Comparison of ENCODE assay signal across 33 mouse cellular contexts in genomic region chr15:89100823-89101222, GRCm38 (mm10). TPM values are rescaled to one million over a fixed set of nuclear protein-coding genes. Genes with fewer than 3 reads are reported as not detected.
DNase-seq lines count a peak whose midpoint lies in the region; ATAC-seq and TF ChIP-seq lines count a peak whose summit lies in the region.
"Had no signal": no experiment of that assay in that cellular context is flagged by ENCODE, and none has a peak within 500 bp of the region (broad histone marks: within the 10 kb centered on the region; RNA-seq: fewer than 3 reads in every experiment).

No protein-coding gene starts in this region.

- H3K27me3 ChIP-seq in cerebellum, adult 2 months (ENCODE audit: control insufficient read depth, insufficient read depth, low read length): no peaks in the 10 kb centered on the region
- H3K27me3 ChIP-seq in kidney, adult 2 months (replicated peaks; ENCODE audit: control insufficient read depth, insufficient read depth, low read length): no peaks in the 10 kb centered on the region
- H3K27me3 ChIP-seq in kidney, embryonic 15.5 days: no peaks in the 10 kb centered on the region
- no peaks in the 10 kb centered on the region for H3K27me3 ChIP-seq in midbrain, embryonic 10.5 days (ENCODE audit: low read depth, poor library complexity, severe bottlenecking)
- no peaks in the 10 kb centered on the region for H3K27me3 ChIP-seq in midbrain, embryonic 13.5 days
- H3K27me3 ChIP-seq: embryonic facial prominence, embryonic 13.5 days; heart, embryonic 12.5 days; hindbrain, embryonic 15.5 days; neural tube, embryonic 13.5 days had no signal

- TF ChIP-seq CTCF in cerebellum, adult 2 months (IDR thresholded peaks at IDR 0.05; ENCODE audit: borderline replicate concordance, insufficient read depth, low read depth, low read length): no peak
- 0 out of 2 replicates have a peak, but pooled peaks have one; percentile 7 for TF ChIP-seq CTCF in kidney, adult 2 months (conservative IDR thresholded peaks at IDR 0.05; ENCODE audit: insufficient read depth, insufficient read length, low read depth, low read length)

- H3K4me3 ChIP-seq in cerebellum, adult 2 months (replicated peaks; ENCODE audit: insufficient read depth, low read depth, low read length): no peak overlapping the region
- no peak overlapping the region for H3K4me3 ChIP-seq in kidney, adult 2 months (ENCODE audit: insufficient read depth, low read depth, low read length)
- no peak overlapping the region for H3K4me3 ChIP-seq in kidney, embryonic 15.5 days (replicated peaks)
- peak overlapping the region; percentile 9; the same call in 1 of the 2 replicates for H3K4me3 ChIP-seq in midbrain, embryonic 10.5 days
- H3K4me3 ChIP-seq in midbrain, embryonic 13.5 days (replicated peaks): no peak overlapping the region
- H3K4me3 ChIP-seq: embryonic facial prominence, embryonic 13.5 days; erythroblast, embryonic 14.5 days; heart, embryonic 12.5 days; hindbrain, embryonic 15.5 days; layer of hippocampus, adult 2 months; neural tube, embryonic 13.5 days had no signal

- ATAC-seq in kidney, embryonic 15.5 days (replicated peaks; ENCODE audit: low FRiP score): no peak
- ATAC-seq in midbrain, embryonic 13.5 days: no peak
- ATAC-seq: forebrain, postnatal 0 days; inflammation-experienced regulatory T-cells, adult 6 months had no signal

- no peak for TF ChIP-seq POLR2A in cerebellum, adult 2 months (IDR thresholded peaks at IDR 0.05; ENCODE audit: borderline replicate concordance, insufficient read depth, low read length)
- no peak for TF ChIP-seq POLR2A in kidney, adult 2 months (IDR thresholded peaks at IDR 0.05; ENCODE audit: low read depth, low read length)

- peak overlapping the region; percentile 91 for H3K27ac ChIP-seq in cerebellum, adult 2 months (ENCODE audit: insufficient read depth, low read length)
- H3K27ac ChIP-seq in kidney, adult 2 months (ENCODE audit: insufficient read depth, low read depth, low read length): no peak overlapping the region
- H3K27ac ChIP-seq in kidney, embryonic 15.5 days: no peak overlapping the region
- H3K27ac ChIP-seq in midbrain, embryonic 10.5 days (replicated peaks): no peak overlapping the region
- H3K27ac ChIP-seq in midbrain, embryonic 13.5 days: no peak overlapping the region
- H3K27ac ChIP-seq: embryonic facial prominence, embryonic 13.5 days; hindbrain, embryonic 15.5 days; layer of hippocampus, adult 2 months; neural tube, embryonic 13.5 days; stomach, postnatal 0 days had no signal

- H3K4me2 ChIP-seq in kidney, embryonic 15.5 days: no peak overlapping the region
- no peak overlapping the region for H3K4me2 ChIP-seq in midbrain, embryonic 13.5 days (replicated peaks)
- H3K4me2 ChIP-seq: embryonic facial prominence, embryonic 13.5 days; heart, embryonic 12.5 days; hindbrain, embryonic 15.5 days; midbrain, embryonic 11.5 days; neural tube, embryonic 13.5 days had no signal

- no peaks in the 10 kb centered on the region for H3K9me3 ChIP-seq in kidney, embryonic 15.5 days (replicated peaks)
- H3K9me3 ChIP-seq in midbrain, embryonic 10.5 days (replicated peaks): no peaks in the 10 kb centered on the region
- H3K9me3 ChIP-seq in midbrain, embryonic 13.5 days: no peaks in the 10 kb centered on the region
- H3K9me3 ChIP-seq: embryonic facial prominence, embryonic 13.5 days; heart, embryonic 12.5 days; hindbrain, embryonic 15.5 days; neural tube, embryonic 13.5 days had no signal

- WGBS in cerebellum, adult 2 months: 58% methylated on average over 12 of the region's 12 CpGs
- 58% methylated on average over 12 of the region's 12 CpGs for WGBS in kidney, adult 2 months
- WGBS in kidney, embryonic 15.5 days: 88% methylated on average over 12 of the region's 12 CpGs
- 96% methylated on average over 12 of the region's 12 CpGs for WGBS in midbrain, embryonic 10.5 days
- 93% methylated on average over 12 of the region's 12 CpGs for WGBS in midbrain, embryonic 13.5 days

- no peak for DNase-seq in cerebellum, adult 2 months
- no peak for DNase-seq in cerebellum, postnatal 10 days
- DNase-seq in kidney, adult 2 months: no peak
- no peak for DNase-seq in midbrain, embryonic 10.5 days (ENCODE audit: low spot score)
- no peak for DNase-seq in heart, adult 8-10 months (ENCODE audit: low spot score)
- DNase-seq: adrenal gland, postnatal 25 days; cerebellum, adult 8-10 months; cerebellum, postnatal 36 days; embryo, embryonic 11 days; forebrain, postnatal 0 days; gastrocnemius, postnatal 36 days; heart, adult 18-20 months; heart, postnatal 4 days; kidney, adult 11 months; kidney, postnatal 36 days; layer of hippocampus, postnatal 36 days; left cerebral cortex, postnatal 4 days; liver; lung, adult 18-20 months; lung, postnatal 10 days; right cerebral cortex, postnatal 4 days; thymus, postnatal 4 days had no signal

- H3K36me3 ChIP-seq in kidney, adult 2 months (ENCODE audit: control insufficient read depth, insufficient read depth, low read length): peaks cover 1% of the 10 kb centered on the region; the same call in 1 of the 2 replicates
- peaks cover 100% of the 10 kb centered on the region for H3K36me3 ChIP-seq in kidney, embryonic 15.5 days
- H3K36me3 ChIP-seq in midbrain, embryonic 10.5 days: peaks cover 100% of the 10 kb centered on the region
- H3K36me3 ChIP-seq in midbrain, embryonic 13.5 days: peaks cover 100% of the 10 kb centered on the region

- peaks cover 79% of the 10 kb centered on the region for H3K4me1 ChIP-seq in cerebellum, adult 2 months (ENCODE audit: control insufficient read depth, insufficient read depth, low read length)
- no peaks in the 10 kb centered on the region for H3K4me1 ChIP-seq in kidney, adult 2 months (ENCODE audit: control insufficient read depth, insufficient read depth, low read length)
- no peaks in the 10 kb centered on the region for H3K4me1 ChIP-seq in kidney, embryonic 15.5 days
- peaks cover 11% of the 10 kb centered on the region for H3K4me1 ChIP-seq in midbrain, embryonic 10.5 days
- H3K4me1 ChIP-seq in midbrain, embryonic 13.5 days (replicated peaks): no peaks in the 10 kb centered on the region
- H3K4me1 ChIP-seq: embryonic facial prominence, embryonic 13.5 days; heart, embryonic 12.5 days; hindbrain, embryonic 15.5 days; neural tube, embryonic 13.5 days had no signal

- no peak overlapping the region for H3K9ac ChIP-seq in kidney, embryonic 15.5 days
- H3K9ac ChIP-seq in midbrain, embryonic 13.5 days (replicated peaks): no peak overlapping the region
- H3K9ac ChIP-seq: embryonic facial prominence, embryonic 13.5 days; forebrain, postnatal 0 days; heart, embryonic 12.5 days; hindbrain, embryonic 15.5 days; neural tube, embryonic 13.5 days had no signal

RNA-seq across cellular contexts. Expression of gene Selenoo, which starts 11.9 kb away (rescaled TPM):
- polyA plus RNA-seq in cerebellum, adult 2 months (2012; rRNA removed): 58.1 and 65.6 TPM in 2 replicates
- 55.9 and 68.7 TPM in 2 replicates for polyA plus RNA-seq in kidney, adult 2 months (2012; rRNA removed)
- 18.0 and 19.9 TPM in 2 replicates for polyA plus RNA-seq in kidney, embryonic 15.5 days (2015; fragmentation: Nextera tagmentation; extraction: Ambion mirVana)
- 16.2 and 19.3 TPM in 2 replicates for polyA plus RNA-seq in midbrain, embryonic 10.5 days (2016; fragmentation: Nextera tagmentation; extraction: Ambion mirVana)
- polyA plus RNA-seq in midbrain, embryonic 13.5 days (2015; fragmentation: Nextera tagmentation; extraction: Ambion mirVana): 20.2 and 23.9 TPM in 2 replicates
- total RNA-seq in heart, adult 8-10 months (2022): 10 to 100 TPM; 15.0 to 16.6 (median 15.8) TPM

RNA-seq across cellular contexts. Expression of gene Tubgcp6, which starts 22.1 kb away (rescaled TPM):
- 77.4 and 82.1 TPM in 2 replicates for polyA plus RNA-seq in cerebellum, adult 2 months (2012; rRNA removed)
- 17.2 and 24.4 TPM in 2 replicates for polyA plus RNA-seq in kidney, adult 2 months (2012; rRNA removed)
- 13.8 and 16.0 TPM in 2 replicates for polyA plus RNA-seq in kidney, embryonic 15.5 days (2015; fragmentation: Nextera tagmentation; extraction: Ambion mirVana)
- 24.7 and 25.6 TPM in 2 replicates for polyA plus RNA-seq in midbrain, embryonic 10.5 days (2016; fragmentation: Nextera tagmentation; extraction: Ambion mirVana)
- polyA plus RNA-seq in midbrain, embryonic 13.5 days (2015; fragmentation: Nextera tagmentation; extraction: Ambion mirVana): 17.4 and 19.9 TPM in 2 replicates
- 10 to 100 TPM in 1 of 4 experiments, 1 to 10 TPM in 3; 8.2 to 11.6 (median 9.0) TPM for total RNA-seq in heart, adult 8-10 months (2022)

RNA-seq across cellular contexts. Expression of gene Trabd, which starts 25.9 kb away (rescaled TPM):
- 52.5 and 56.4 TPM in 2 replicates for polyA plus RNA-seq in cerebellum, adult 2 months (2012; rRNA removed)
- polyA plus RNA-seq in kidney, adult 2 months (2012; rRNA removed): 47.2 and 51.0 TPM in 2 replicates
- 46.1 and 52.5 TPM in 2 replicates for polyA plus RNA-seq in kidney, embryonic 15.5 days (2015; fragmentation: Nextera tagmentation; extraction: Ambion mirVana)
- 53.6 and 53.7 TPM in 2 replicates for polyA plus RNA-seq in midbrain, embryonic 10.5 days (2016; fragmentation: Nextera tagmentation; extraction: Ambion mirVana)
- 36.8 and 40.7 TPM in 2 replicates for polyA plus RNA-seq in midbrain, embryonic 13.5 days (2015; fragmentation: Nextera tagmentation; extraction: Ambion mirVana)
- 10 to 100 TPM; 43.9 to 51.4 (median 45.4) TPM for total RNA-seq in heart, adult 8-10 months (2022)

RNA-seq across cellular contexts. Expression of gene Hdac10, which starts 27.7 kb away (rescaled TPM):
- polyA plus RNA-seq in cerebellum, adult 2 months (2012; rRNA removed): 31.4 and 36.3 TPM in 2 replicates
- 26.5 and 27.7 TPM in 2 replicates for polyA plus RNA-seq in kidney, adult 2 months (2012; rRNA removed)
- 17.8 and 19.3 TPM in 2 replicates for polyA plus RNA-seq in kidney, embryonic 15.5 days (2015; fragmentation: Nextera tagmentation; extraction: Ambion mirVana)
- polyA plus RNA-seq in midbrain, embryonic 10.5 days (2016; fragmentation: Nextera tagmentation; extraction: Ambion mirVana): 18.7 and 20.3 TPM in 2 replicates
- polyA plus RNA-seq in midbrain, embryonic 13.5 days (2015; fragmentation: Nextera tagmentation; extraction: Ambion mirVana): 25.0 and 26.0 TPM in 2 replicates
- 1 to 10 TPM; 5.8 to 9.5 (median 6.9) TPM for total RNA-seq in heart, adult 8-10 months (2022)

RNA-seq across cellular contexts. Expression of gene Mapk12, which starts 39.7 kb away (rescaled TPM):
- 112 and 128 TPM in 2 replicates for polyA plus RNA-seq in cerebellum, adult 2 months (2012; rRNA removed)
- polyA plus RNA-seq in kidney, adult 2 months (2012; rRNA removed): 12.7 and 13.9 TPM in 2 replicates
- polyA plus RNA-seq in kidney, embryonic 15.5 days (2015; fragmentation: Nextera tagmentation; extraction: Ambion mirVana): 14.8 and 16.7 TPM in 2 replicates
- polyA plus RNA-seq in midbrain, embryonic 10.5 days (2016; fragmentation: Nextera tagmentation; extraction: Ambion mirVana): 31.8 and 36.7 TPM in 2 replicates
- polyA plus RNA-seq in midbrain, embryonic 13.5 days (2015; fragmentation: Nextera tagmentation; extraction: Ambion mirVana): 8.2 TPM in 2 replicates
- 10 to 100 TPM; 21.1 to 31.4 (median 28.0) TPM for total RNA-seq in heart, adult 8-10 months (2022)
